Mouse (Mus musculus) neutrophil, adult 65 days (primary cell): ENCODE measurements around the gene Gstm3. TPM values are rescaled to one million over a fixed set of nuclear protein-coding genes. Genes with fewer than 3 reads are reported as not detected.

Source experiments
- total RNA-seq: library from RNA; stranded (reverse); gene quantifications from 2 replicates; pipeline ENCODE4 v1.2.4, GENCODE M21; 2023

Gstm3 gene
- not detected in 2 replicates for total RNA-seq

GRCm38 (mm10) chr3:107968724-107969395 is at the start of gene Gstm3:
Gstm3 (minus strand) TSS chr3:107969283.

GRCm38 (mm10) chr3:108017473-108018189 is 48.5 kb upstream of the Gstm3 start, which contains the start of gene Gstm1:
Gstm1 (minus strand) TSS chr3:108017973.

GRCm38 (mm10) chr3:107986041-107986562 is 17.0 kb upstream of the Gstm3 start, which contains the start of gene Gstm2:
Gstm2 (minus strand) TSS chr3:107986453.

GRCm38 (mm10) chr3:107943239-107943990 is 25.7 kb downstream of the Gstm3 start, which contains the start of gene Gstm6:
Gstm6 (minus strand) TSS chr3:107943749.

GRCm38 (mm10) chr3:107931670-107932069 is 37.4 kb downstream of the Gstm3 start, which contains the start of gene Gstm7:
Gstm7 (minus strand) TSS chr3:107931817.

Other genes with a start within 250 kb of the Gstm3 start
- 59.2 and 73.5 TPM in 2 replicates for gene Csf1, start 208.8 kb downstream of the Gstm3 start, total RNA-seq
- gene Eps8l3, start 92.1 kb downstream of the Gstm3 start, total RNA-seq: not detected in 2 replicates
- 0.45 TPM in 1 of 2 replicates, not detected in the other for gene Gstm5, start 73.5 kb downstream of the Gstm3 start, total RNA-seq
- 0.44 and 0.75 TPM in 2 replicates for gene Gstm7, start 37.5 kb downstream of the Gstm3 start, total RNA-seq
- gene Gstm6, start 25.5 kb downstream of the Gstm3 start, total RNA-seq: not detected in 2 replicates
- not detected in 2 replicates for gene Gstm2, start 17.2 kb upstream of the Gstm3 start, total RNA-seq
- 84.1 TPM in 2 replicates for gene Gstm1, start 48.7 kb upstream of the Gstm3 start, total RNA-seq
- gene Gstm4, start 75.6 kb upstream of the Gstm3 start, total RNA-seq: 5.0 and 5.9 TPM in 2 replicates
- 66.8 and 71.1 TPM in 2 replicates for gene Ampd2, start 117.4 kb upstream of the Gstm3 start, total RNA-seq
- not detected in 2 replicates for gene Gnat2, start 123.5 kb upstream of the Gstm3 start, total RNA-seq
- gene Gnai3, start 176.9 kb upstream of the Gstm3 start, total RNA-seq: 113 and 120 TPM in 2 replicates
- not detected in 2 replicates for gene Gpr61, start 185.6 kb upstream of the Gstm3 start, total RNA-seq
- gene Amigo1, start 217.1 kb upstream of the Gstm3 start, total RNA-seq: 0.50 and 0.69 TPM in 2 replicates
- 39.0 and 42.1 TPM in 2 replicates for gene Cyb561d1, start 231.9 kb upstream of the Gstm3 start, total RNA-seq
- 10.2 and 11.0 TPM in 2 replicates for gene Atxn7l2, start 241.7 kb upstream of the Gstm3 start, total RNA-seq